Mouse (Mus musculus) kidney, adult 2 months (tissue): ENCODE data around the gene Rnf145.

Experiments
- CTCF ChIP-seq: fragments of 200-500 bp; conservative IDR thresholded peaks from 2 replicates; pipeline ENCODE4 v1.5.1; 2011; ENCODE audit warnings: low read depth, mild to moderate bottlenecking, control low read depth, low read length, moderate library complexity, mixed read lengths; ENCODE audit not compliant: insufficient read depth, insufficient read length
- POLR2A ChIP-seq: fragments of 200-500 bp; IDR thresholded peaks from one replicate; pipeline ENCODE4 v1.6.1; 2011; ENCODE audit warnings: low read depth, low read length, control low read depth

- no peak for TF ChIP-seq CTCF
- TF ChIP-seq POLR2A = no peak
Observed at GRCm38 (mm10) chr11:44554339-44554738, 35.6 kb downstream of the Rnf145 start.
